Mouse (Mus musculus): ENCODE data around the gene Gm3139.
"Not testable (repeated sequence)": the region's sequence is repeated elsewhere in the genome, so short reads cannot be mapped to it uniquely, and the experiment has no call there.

Gene Gm3139

DNA sequence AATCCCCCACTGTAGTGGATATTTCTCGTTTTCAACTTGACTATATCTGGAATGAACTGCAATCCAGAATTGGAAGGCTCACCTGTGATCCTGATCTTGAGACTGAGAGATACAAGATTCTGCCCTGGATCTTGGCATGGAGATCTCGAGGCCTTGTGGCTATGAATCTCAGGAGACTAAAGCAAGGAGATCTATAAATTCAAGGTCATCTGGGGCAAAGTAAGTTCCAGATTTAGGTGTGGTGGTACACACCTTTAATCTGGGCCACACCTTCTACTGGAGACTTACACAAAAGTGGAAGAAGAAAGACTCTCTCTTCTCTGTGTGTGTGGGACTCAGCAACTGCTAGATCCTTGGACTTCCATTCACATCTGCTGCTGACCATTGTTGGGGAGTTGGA, at the start of gene Gm3139:
Gene Gm3139 (plus strand): TSS at position 301 of the 400 bp plus-strand sequence.
- not testable (repeated sequence) for DNase-seq (ENCODE audit: low spot score)

Data from ovary, postnatal 14 days (tissue).